Mouse (Mus musculus) left cerebral cortex, postnatal 4 days (tissue): ENCODE results near the gene Mogat2. TPM values are rescaled to one million over a fixed set of nuclear protein-coding genes. Genes with fewer than 3 reads are reported as not detected.

Experiments
- DNase-seq: peaks from one replicate; pipeline ENCODE4 v3.0.0-alpha.2; 2022
- intact Hi-C: fragments of 180-260 bp; cut with DNase I; formaldehyde crosslinking; loops from one replicate; pipeline ENCODE4 v1.15.1; 2025
- total RNA-seq, 2 experiments: library from RNA; stranded (reverse); gene quantifications; 2 replicates each; pipeline ENCODE4 v1.2.3; 2021

Gene Mogat2
- total RNA-seq, 2 experiments from 2014 or later: 0.26 TPM; not detected in 1

GRCm38 (mm10) chr7:99200290-99200689, 38.1 kb downstream of the Mogat2 start:
- intact Hi-C loops: no loop called here
- no peak for DNase-seq

DNA sequence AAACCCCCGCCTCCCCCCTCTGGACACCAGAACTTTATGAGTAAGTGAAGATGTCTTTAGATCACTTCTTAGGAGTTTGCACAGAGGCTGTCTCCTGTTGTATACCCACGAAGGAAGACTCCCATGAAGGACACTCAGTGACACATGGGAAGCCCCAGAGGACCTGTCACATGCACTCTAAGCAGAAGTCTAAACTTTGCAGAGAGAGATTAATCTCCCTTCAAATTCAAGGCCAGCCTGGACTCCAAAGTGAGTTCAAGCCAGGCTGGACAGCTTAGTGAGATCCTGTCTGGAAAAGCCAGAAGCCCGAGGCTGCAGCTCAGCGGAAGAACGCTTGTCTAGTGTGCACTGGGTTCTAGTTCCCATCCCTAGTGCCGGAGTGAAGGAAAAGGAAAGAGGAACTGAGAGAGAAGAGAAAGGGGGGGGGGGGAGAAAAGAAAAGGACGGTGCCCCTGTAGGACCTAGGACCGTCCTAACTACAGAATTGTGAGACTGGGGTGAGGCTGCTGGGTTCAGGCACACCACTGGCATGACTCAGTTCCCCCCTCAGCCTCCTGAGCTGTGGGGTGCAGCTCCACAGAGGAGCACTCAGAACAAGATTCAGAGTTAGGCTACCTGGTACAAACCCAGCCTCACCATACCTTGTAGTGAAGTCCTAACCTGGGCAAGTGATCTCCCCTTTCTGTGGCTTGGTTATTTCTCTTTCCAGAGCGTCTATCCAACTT, 38.8 kb downstream of the Mogat2 start:
- intact Hi-C loops: no loop called here
- no peak for DNase-seq

- no peak for DNase-seq
- intact Hi-C loops: no loop called here
These were observed 39.6 kb downstream of the Mogat2 start for GRCm38 (mm10) chr7:99198811-99199210.

DNA sequence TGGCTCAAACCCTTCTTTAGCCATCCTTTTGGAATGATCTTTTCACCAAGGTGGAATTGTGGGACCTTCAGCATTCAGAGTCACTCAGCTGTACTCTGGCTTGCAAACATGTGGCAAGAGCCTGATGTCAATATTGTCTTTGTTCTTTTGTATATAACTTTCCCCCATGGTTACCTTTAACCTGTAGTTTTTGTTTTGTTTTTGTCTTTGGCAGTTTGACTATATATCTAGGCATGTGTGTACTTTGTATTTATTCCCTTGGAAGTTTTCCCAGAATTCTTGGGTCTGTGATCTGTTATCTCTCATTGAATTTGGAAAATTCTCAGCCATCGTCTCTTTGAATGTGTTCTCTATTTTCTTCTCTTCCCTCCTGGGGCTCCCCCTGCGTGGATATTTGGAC, 43.9 kb downstream of the Mogat2 start:
- intact Hi-C loops: no loop called here
- DNase-seq: no peak

DNA sequence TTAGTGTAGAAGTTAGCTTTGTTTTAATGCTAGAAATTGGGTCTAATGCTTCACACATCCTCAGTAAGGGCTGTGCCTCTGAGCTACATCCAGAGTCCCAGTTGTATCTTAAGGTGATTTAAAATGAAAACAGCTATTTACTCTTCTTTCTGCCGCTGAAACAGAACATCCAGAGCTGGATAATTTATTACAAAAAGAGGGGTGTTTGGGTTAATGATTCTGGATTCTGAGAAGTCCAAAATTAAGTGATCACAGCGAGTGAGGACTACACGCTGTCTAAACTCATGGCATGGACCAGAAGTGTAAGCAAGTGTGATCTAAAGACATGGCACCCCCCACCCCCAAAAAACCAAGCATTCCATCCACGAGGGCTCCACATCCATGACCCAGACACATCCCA, 44.5 kb downstream of the Mogat2 start:
- no peak for DNase-seq
- intact Hi-C loops: no loop called here

GRCm38 (mm10) chr7:99191411-99191810, 47.0 kb downstream of the Mogat2 start:
- intact Hi-C loops: no loop called here
- no peak for DNase-seq

- DNase-seq: no peak
- intact Hi-C loops: no loop called here
These were observed 48.5 kb downstream of the Mogat2 start for GRCm38 (mm10) chr7:99189885-99190284.

GRCm38 (mm10) chr7:99188630-99189029, 49.8 kb downstream of the Mogat2 start:
- DNase-seq: no peak
- intact Hi-C loops: no loop called here

GRCm38 (mm10) chr7:99187451-99187850, 51.0 kb downstream of the Mogat2 start:
- intact Hi-C loops: no loop called here
- DNase-seq: no peak

- intact Hi-C loops: no loop called here
- no peak for DNase-seq
These were observed 53.0 kb downstream of the Mogat2 start for GRCm38 (mm10) chr7:99185405-99185804.

- intact Hi-C loops: no loop called here
- DNase-seq: no peak
These were observed 54.7 kb downstream of the Mogat2 start for GRCm38 (mm10) chr7:99183751-99184150.

GRCm38 (mm10) chr7:99182432-99183172, 55.8 kb downstream of the Mogat2 start, which contains the start of gene Dgat2:
Gene Dgat2 (minus strand): TSS chr7:99182719.
- intact Hi-C loops: no loop called here
- peak; percentile 92 for DNase-seq

GRCm38 (mm10) chr7:99181619-99182431, 56.6 kb downstream of the Mogat2 start:
- DNase-seq: no peak
- intact Hi-C loops: no loop called here

DNA sequence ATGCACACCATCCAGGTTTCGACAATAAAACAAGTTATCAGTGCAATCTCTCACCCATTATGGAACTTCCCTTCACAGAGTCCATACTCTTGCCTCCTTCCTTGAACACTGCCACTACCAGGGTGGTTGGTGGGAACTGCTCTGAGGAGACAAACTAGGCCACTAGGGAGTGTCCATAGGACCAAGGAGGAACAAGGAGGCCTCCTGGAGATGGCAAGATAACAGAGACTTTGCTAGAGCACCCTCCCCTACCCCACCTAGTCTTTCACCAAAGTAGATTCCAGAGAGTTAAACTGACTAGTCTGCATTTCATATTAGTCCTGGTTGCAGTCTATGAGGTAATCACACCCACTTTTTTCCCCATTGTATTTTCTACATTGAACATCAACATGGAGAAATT, 58.3 kb downstream of the Mogat2 start:
- DNase-seq: no peak
- intact Hi-C loops: no loop called here

GRCm38 (mm10) chr7:99179271-99179670, 59.1 kb downstream of the Mogat2 start:
- no peak for DNase-seq
- intact Hi-C loops: no loop called here

- DNase-seq: no peak
These were observed 61.0 kb downstream of the Mogat2 start for GRCm38 (mm10) chr7:99177386-99177785.

GRCm38 (mm10) chr7:99175666-99176065, 62.8 kb downstream of the Mogat2 start:
- no peak for DNase-seq
- intact Hi-C loops: no loop called here

More at GRCm38 (mm10) chr7:99177386-99177785, 61.0 kb downstream of the Mogat2 start:
- intact Hi-C loops: no loop called here

- no peak for DNase-seq
- intact Hi-C loops: no loop called here
These were observed 63.3 kb downstream of the Mogat2 start for GRCm38 (mm10) chr7:99175118-99175517.

DNA sequence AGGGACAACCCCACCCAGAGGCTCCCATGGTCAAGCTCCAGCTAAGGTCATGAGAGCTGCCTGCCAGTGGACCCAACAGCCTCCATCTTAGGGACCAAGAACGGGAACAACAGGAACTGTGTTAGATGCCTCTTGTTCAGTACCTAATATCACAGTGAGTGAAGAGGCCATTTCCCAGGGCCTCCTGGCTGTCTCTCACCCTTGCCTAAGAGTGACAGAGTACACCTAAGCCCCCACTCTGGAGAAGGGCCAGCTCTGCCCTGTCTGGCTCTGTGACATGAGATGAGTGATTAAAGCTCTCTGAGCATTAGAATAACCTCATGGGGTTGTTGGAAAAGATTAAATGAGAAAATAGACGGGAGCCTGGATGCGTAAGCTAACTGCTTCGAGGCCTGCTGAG, 64.4 kb downstream of the Mogat2 start:
- intact Hi-C loops: no loop called here
- peak; percentile 15 for DNase-seq

- intact Hi-C loops: no loop called here
- DNase-seq: no peak
These were observed 65.5 kb downstream of the Mogat2 start for GRCm38 (mm10) chr7:99172898-99173297.

DNA sequence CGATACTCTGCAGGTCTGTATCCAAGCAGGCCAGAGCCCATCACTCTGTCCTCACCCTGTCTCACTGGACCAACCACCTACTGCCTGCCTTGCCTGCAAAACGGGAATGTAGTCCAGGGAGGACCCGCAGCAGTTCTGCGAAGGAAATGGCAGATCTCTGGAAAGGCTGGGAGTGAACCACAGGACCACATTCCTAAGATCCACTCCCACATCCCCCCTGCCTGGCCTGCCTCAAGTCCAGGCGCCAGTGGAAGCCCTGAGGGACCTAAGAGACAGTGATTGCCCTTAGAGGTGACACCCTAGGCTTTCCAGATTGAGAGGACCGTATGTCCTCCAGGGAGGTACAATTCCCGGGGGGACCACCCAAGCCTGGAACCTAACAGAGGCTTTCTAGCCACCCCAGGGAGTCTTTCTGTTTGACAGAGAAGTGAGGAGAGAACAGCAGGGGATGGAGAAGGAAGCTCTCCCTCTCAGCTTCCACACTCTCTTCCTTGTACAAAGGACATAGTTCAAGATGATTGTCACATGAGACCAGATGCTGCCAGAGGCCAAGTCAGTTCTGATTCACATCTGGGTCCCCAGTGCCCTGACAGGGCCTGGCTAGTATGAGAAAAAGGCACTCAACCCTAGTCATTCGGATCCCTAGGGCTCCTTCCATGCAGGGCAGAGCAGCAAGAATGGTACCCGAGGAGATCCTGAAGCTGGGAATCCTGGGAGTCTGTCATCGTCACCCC, 66.5 kb downstream of the Mogat2 start:
- intact Hi-C loops: no loop called here
- DNase-seq: no peak
